Mouse (Mus musculus): ENCODE data around the gene Sp2. TPM values are rescaled to one million over a fixed set of nuclear protein-coding genes. Genes with fewer than 3 reads are reported as not detected.

Gene Sp2
- polyA plus RNA-seq, 2 experiments from 2014 or later: 19.5 to 22.9 TPM

DNA sequence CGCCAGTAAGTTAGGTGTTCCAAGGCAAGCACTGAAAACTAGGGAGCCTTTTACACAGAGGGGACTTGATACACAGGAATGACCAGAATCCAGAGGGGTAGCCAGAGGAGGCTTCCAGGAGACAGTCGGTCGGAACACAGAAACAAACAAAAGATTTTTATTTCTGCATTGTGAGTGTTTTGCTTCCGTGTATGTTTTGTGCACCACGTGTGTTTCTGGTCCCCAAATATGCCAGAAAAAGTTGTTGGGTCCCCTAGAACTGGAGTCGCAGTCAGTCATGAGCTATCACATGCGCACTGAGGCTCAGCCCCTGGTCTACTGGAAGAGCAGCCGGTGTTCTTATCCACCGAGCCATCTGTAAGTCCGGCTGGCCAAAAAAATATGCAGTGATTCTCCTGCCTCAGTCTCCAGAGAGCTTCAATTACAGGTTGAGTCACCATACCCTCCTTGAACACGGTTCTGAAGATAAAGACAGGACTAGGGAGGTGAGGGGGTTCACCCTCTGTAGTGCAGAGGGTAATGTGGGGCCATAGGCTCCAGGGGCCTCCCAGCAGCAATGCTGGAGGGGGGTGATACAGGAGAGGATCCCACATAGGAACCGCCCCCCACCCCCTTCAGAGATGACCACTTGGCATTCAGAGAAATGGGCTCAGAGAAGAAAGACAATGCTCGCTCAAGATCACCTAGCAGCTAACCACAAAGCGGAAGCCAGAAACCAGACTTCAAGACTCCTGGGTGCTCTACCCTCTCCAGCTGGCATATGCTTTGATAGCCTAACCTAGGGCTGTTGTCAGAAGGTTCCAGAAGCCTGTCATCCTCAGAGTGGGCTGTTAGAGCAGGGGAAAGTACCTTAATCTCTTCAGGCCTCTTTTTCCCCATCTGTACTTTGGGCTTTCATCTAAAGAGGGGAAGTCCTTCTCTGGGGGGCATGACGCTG lies 13.3 kb upstream of the Sp2 start:
- peak; percentile 97 for ATAC-seq

DNA sequence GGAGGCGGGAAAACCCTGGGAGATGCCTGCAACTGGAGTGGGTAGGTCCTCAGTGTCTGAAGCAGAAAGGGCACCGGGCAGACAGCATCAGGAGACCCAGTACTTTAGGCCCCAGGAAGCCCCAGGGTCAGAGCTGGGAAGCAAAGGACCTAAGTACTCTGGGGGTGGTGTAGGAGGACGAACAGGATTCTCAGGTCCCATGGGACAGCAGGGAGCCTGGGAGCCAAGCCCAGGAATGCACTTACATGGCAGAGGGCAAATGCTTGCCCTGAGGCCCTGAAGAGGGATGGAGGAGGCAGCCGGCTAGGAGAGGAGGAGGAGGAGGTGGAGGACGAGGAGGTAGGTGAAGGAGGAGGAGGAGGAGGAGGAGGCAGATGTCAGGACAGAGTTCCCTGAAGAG lies 12.3 kb upstream of the Sp2 start:
- no peak for ATAC-seq

DNA sequence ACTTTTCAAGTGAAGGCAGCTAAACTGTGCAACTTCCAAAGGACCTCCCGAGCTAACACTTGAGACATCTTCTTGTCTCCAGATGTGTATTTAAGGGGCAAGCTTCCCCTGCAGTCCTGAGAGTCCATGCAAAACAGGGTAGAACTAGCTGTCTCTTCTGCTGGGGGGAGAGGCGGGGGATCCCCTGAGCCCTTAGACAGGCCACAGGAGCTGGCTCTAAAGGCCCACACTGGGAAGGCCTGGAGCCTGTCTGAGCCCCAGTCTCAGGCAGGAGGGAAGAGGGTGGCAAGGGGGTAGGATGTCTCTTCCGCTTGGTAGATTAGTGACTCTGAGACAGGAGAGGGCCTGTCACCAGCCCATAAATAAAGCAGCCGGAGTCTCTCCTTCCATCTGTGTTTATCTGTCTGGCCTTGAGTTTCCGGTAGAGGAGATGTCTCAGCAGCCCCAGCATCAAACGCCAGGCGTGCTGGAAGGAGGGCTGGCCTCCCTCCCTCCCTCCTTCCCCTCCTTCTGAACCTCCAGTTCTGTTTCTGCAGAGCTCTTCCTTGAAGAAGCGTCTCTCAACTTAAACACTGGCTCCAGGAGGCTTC lies 10.1 kb upstream of the Sp2 start:
- peak; percentile 6 for ATAC-seq

DNA sequence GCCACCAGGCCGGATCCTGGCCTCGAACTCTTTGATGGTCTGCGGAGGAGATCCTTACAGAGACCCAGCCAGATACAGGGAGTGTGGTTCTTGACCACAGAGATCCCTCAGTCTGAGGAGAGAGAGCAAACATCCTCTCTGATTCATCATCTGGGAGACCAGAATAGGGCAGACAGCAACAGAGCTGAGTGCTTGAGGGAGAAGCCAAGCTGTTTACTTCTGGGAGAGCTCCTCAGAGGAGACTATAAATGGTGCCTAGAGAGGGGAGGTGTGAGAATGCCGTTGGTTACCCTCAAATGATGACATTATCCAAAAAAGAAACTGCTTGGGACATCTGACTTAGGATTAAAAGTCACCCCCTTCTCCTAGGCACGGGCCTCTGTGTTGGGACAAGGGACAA lies 8.7 kb upstream of the Sp2 start:
- no peak for ATAC-seq

DNA sequence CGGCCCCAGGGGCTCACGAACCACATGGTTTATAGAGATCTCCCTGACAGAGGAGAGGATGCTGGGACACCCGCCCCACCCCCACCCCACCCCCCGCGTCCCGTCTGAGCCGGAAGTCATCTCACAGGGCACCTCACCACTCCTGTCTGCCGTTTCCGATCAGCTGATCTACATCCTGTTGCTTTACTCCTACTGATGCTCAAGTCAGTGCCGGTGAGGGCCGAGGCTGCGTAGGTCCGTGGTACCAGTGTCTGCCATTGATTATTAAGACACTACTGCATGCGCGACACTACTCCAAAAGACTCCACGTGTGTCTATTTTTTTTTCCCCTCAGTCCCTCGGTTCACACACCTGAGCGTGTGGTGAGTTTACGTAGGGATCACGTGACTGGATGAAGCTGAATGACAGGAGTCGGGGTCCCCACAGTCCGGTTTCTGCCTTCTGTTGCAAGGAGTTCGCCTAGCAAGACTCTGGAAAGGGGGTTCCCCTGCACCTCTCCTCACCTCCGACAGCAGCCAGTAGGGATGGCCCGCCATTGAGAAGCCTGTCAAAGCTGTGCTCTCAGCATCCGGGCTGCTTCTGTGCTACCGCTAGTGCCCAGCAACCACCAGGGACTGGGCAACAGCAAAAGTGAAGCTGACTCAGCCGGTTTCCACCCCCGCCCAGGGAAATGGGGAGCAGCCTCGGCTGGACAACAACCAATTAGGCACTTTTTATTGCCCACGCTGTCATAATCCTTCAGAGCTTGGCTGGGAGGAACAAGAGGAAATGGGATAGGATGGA lies 5.3 kb upstream of the Sp2 start:
- ATAC-seq: peak; percentile 94

DNA sequence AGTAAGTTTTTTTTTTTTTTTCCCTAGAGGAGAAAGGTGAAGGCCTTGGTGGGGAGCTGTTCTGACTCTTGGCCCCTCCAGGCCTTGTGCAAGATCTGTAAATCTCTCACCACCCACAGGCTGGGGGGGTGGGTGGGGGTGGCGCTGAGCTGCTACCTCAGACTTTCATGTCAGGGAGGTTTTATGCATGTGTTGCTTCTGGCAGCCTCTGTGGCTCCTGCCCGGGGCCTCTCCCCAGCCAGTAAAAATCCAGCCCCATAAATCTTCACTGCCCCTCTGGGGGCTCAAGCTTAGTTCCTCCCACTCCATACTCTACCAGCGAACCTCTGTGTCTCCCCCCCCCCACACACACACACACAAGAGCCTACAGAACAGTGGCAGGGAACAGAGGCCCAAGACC lies 3.7 kb upstream of the Sp2 start:
- no peak for ATAC-seq

DNA sequence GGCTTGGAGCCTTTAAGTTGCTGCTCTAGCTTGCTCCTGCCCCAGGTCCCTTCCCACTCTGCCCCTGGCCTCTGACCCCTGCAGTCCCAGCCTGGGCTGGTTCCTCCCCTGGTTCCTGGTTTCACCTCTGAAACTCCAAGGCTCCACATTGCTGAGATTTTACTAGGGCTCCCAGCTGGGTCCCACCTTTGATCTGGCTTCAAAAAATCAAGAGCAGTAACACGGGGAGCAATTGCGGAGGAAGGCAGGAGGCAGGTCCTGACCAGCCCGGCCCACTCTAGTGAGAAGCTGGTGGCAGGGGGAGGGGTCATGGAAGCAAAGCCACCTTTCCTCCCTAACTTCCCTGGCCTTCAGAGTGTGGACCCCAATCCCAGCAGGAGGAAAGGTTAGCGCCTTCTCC lies 2.1 kb upstream of the Sp2 start:
- no peak for ATAC-seq

DNA sequence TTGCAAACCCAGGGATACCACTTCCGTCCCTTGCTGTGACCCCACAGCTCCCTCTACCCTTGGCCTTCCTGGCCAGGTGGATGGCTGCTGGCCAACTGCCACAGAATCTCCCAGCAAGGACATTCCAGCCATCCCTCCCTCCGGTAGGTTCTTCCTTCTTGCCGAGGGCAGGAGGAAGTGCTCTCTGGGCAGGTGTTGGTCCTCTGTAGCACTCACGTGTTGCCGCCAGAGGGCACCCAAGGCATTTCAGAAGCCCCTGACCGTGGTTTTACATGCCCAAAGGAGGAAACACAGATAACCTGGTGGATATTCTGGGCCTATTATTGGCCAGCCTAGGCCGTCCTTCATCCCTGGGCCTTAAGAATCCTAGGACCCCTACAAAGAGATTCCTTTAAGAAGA lies 404 bp downstream of the Sp2 start:
- no peak for ATAC-seq

DNA sequence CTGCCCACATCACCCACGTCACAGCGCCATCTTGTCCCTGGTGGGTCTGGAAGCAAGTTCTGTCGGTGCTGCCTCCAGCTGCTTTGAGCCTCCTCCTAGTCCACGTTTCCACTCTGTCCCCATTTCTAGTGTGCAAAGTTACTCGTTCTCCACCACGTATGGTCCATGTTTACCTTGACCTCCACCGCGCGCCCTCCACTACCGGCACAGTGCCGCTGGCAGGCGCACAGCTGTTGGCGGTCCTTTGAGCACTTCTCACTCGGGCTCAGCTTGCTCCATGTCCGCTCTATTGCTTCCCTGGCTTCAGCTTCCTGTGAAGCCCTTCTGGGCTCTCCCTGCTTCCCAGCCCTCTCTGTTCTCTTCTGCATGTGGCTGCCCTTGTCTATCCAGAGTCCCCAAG lies 1.3 kb downstream of the Sp2 start:
- no peak for ATAC-seq

DNA sequence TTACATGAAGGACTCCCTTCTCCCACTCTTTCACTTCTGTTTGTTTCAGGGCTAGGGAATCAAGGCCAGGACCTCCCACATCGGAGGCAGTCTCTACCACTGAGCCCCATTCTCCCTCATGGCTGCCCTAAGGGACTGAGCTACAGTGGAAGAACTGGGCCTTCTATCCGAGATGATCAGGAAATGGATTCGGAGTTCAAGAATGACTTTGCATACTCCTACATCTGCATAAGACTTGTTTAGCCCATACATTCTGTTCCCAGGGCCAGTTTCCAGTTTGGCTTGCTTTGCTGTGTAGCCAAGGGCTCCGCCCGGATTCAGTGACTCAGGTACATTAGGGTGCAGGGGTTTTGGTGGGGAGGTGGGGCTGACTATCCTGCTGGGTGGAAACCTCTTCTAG lies 2.7 kb downstream of the Sp2 start:
- ATAC-seq: no peak

DNA sequence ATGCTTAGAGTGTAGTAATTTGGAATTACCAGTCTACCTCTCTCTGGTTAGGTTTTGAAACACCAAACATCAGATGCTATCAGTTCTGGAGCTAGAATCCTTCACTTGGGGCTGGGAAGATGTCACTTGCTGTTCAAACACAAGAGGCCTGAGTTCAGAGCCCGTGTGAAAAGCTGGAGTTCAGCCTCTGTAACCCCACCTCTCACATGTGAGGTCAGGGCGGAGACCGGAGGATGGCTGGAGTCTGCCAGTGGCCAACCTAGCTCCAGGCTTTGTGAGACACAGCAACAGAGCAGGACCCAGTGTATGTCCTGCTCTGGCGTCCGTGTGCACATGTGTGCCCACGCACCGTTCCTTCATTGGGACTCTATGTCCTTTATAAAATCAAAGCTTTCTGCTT lies 3.4 kb downstream of the Sp2 start:
- no peak for ATAC-seq

DNA sequence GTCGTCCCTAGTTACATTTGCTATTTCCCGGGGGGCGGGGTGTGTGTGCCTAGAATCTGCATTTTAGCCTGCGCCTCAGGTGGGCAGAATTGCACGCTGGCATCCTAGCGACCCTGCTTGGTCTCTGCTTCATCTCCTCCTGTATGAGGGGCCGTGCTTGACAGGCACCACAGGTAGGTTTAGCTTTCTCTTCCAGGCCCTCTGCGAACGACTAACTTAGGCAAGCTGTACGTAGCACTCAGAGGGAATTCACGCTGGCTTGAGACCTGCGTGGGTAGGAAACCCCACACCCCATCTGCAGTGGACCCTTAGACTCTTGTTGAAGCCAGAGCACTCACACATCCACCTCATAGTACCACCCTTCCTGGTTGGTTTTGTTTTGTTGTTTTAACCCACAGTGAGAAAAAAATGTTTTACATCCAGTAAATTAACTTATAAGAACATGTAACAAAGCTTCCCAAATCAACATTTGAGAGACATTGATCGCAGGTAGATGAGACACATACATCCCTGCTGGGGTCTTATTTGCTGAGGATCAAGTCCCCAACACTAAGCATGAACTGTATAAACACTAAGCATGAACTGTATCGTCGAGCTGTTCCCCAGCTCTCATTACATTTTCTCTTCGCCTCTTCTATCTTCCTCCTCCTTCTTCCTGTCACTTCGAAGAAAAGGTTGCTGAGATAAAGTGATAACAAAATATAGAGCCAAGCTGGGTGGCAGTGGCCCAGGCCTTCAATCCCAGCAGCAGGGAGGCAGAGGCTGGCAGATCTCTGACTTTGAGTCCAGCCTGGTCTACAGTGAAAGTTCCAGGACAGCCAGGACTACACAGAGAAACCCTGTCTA lies 4.1 kb downstream of the Sp2 start:
- ATAC-seq: no peak

DNA sequence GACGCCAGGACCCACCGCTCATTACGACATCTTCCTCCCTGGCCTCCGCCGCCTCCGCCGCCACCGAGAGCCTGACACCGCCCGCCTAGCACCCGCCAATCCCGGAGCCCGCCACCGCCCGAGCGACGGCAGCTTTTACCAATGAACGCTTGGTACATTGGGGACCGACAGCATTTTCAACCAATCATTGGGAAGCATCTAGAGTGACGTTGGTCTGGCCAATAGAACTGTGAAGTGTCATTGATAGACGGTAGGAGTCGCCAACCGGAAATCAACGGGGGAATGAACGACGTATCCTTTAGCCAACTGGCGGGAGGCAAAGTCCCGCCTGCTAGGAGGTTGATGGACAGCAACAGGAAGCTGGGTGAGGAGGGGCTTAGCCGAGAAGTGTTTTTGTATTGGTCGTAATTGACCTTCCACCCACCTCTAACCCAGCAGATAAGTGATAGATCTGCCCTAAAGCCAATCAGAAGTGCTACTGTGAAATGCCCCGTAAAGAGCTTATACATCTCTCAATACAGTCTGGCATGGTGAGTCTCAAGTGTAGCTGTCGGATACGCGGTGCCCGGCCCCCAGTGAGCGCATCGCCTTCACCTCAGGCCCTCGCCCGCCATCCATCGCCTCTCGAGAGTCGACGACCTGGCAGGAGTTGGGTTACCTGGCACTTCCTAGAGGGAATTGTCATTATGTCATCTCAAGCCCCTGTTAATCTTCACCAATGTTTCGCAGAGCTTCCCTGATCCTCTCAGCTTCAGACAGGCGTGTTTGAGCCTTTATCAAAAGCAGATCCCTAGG lies 5.0 kb downstream of the Sp2 start:
- ATAC-seq: peak; percentile 88

DNA sequence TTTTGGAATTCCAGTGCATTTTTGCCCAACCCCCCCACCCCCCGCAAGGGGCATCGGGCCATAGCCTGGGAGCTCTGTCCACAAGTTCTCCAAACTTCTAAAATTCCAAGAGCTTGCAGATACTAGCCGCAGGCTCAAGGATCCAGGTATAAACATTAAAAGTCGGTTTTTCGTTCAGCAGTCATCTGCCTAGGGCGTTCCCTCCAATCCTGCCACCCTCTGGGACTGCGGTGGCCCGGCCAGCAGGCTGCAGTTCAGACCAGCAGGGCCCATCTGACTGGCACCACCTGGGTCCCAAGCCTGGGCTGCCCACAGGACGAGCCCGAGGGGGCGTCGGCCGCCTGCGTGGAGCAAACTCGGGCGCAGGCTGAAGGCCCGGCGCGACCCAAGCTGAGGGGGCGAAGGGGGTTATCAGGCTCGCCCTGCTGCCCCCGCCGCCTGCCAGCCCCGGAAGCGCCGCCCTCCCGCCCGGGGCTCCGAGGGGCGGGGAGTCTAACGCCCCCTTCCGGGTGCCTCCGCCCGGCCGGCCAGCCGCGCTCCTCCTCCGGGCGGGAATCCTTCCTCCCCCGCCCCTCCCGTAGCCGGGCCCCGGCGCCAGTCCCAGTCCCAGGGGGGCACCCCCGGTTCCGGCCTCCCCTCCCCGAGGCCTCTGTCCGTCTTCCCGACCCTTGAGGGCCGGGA lies 5.7 kb downstream of the Sp2 start:
- ATAC-seq: peak; percentile 25

DNA sequence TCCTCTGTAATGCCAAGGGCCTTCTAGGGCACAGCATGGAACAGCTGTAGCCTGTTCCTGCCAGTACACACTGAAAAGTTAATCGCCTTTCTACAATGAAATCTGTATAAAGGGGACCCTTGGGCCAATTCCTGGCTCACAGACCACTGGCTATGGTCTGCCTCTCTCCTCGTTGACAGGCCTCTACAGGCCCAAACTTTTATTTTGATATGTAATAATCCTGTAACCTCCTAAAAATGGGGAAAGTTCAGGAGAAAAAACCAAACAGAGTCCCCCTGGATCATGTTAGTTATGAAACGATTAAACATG lies 6.4 kb downstream of the Sp2 start:
- ATAC-seq: no peak

DNA sequence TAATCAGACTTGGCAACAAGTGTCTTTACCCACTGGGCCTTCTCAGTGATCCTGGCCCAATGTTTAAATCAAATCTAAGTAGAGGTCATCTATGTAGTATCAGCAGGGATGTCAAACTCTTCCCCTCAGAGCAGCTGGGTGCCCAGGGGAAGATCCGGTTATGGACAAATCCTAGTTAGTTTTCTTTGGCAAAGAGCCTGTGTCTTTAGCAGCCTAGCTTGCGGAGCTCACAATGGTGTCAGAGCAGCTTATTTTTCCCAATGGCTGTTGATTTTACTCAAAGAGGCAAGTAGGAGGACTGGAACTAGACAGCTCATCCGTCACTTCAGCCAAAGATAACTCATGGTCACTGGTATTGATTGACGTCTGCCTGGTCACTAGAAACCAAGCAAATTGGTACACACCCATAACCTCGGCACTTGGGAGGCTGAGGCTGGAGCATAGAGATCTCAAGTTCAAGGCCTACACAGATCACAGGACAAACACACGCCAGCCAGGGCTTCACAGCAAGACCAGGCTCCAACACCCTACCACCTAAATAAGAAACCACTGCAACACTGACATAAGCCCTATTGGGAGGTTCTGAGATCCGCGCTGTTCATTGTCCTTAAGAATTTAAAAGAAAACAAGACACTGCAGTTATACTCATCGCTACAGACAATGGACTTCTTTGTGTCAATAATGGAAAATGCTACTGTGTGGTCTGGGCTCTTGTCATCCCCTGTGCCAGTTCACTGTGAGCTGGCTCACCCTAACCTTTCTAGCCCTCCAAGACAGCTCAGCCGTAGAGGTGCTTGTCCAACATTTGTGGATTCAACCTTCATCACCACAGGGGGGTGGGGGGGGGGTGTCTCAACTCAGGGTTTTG lies 7.0 kb downstream of the Sp2 start:
- no peak for ATAC-seq

DNA sequence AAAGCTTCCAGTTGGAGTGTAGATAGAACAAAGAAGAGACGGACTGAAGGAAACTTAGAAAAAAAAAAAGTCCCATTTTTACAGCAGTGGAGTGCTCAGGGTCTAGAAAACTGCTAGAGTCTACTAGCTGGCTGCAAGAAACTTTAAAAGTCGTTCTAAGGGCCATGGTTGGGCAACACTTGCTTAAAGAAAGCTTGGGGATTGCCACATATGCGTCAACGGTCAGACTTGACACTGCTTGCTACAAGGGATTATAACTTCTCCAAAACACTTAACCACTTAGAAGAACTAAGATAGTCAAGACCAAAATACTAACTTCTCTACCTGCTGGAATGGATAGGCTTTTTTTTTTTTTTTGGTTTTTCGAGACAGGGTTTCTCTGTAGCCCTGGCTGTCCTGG lies 7.9 kb downstream of the Sp2 start:
- no peak for ATAC-seq

DNA sequence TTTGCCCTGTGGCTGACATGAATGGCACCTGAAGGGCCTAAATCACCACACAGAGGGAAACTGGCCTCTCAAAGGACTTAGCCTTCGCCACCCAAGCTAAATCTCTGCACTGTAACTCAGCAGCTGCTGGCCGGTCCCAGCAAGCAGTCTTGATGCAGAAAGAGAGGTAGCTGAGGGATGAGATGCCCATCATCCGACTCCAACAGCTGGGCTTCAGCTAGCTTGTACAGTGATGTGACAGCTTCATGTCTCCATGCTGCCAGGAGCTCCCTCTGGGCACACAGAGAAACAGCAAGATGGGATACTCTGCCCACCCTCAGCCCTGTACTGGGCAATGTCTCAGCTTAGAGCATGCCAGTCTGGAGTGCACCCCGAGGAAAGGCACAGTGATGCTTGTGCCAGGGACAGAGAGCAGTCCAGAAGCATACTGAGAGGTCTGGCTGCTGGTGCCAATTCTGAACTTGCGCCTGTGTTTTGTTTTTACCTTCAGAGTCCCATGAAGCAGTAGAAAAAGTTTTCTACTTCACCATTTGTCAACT lies 9.3 kb downstream of the Sp2 start:
- ATAC-seq: no peak

DNA sequence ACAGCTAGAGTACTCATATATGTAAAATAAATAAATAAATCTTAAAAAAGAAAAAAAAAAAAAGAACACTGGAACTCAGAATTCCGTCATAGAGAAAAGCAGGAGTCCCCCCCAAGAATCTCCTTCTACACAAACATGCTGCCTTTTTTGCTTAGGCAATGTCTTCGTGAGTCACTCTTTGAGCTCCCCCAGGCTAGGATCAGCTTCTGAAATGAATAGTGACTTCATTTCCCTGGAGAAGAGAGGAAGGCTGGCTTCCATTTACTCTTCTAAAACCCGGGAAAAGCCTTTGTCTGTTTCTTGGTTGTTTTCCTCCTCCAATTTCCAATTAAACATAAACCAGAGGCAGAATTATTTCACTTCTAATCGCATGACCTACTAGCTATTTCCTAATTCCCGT lies 9.9 kb downstream of the Sp2 start:
- no peak for ATAC-seq

DNA sequence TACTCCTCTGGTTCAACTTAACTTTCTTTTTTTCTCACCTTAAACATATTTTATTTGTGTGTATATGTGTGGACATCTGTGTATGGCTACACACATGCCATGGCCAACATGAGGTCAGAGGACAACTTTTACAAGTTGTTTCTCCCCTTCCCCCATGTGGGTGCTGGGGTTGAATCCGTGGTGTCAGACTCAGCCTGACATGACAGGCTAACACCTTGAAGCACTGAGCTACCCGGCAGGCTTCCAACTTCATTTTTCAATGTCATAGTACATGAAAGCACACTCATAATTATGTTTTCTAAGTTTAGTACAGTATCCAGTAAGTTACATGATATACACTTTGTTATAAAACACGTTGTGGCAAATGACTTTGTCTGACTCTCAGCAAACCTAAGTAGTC lies 12.4 kb downstream of the Sp2 start:
- no peak for ATAC-seq

All from CD4-positive, CD25-positive, alpha-beta regulatory T cell, adult 4 months (primary cell).